Mouse (Mus musculus) kidney, embryonic 16.5 days (tissue): ENCODE results near the gene Rraga. TPM values are rescaled to one million over a fixed set of nuclear protein-coding genes. Genes with fewer than 3 reads are reported as not detected.

ENCODE experiments used
- ATAC-seq: fragments of 200-750 bp; cut with Nextera tagmentation; 2 replicates; pipeline ENCODE4 v1.8.0; 2017; ENCODE audit warnings: moderate TSS enrichment; ENCODE audit not compliant: low FRiP score, low TSS enrichment
- H3K27ac ChIP-seq: fragments of 300-500 bp; sonication (generic); 2 replicates; pipeline ENCODE4 v1.5.1; 2014; ENCODE audit warnings: low read length
- H3K27me3 ChIP-seq: fragments of 300-500 bp; sonication (generic); 2 replicates; pipeline ENCODE4 v1.6.1; 2014; ENCODE audit warnings: low read length, control low read depth, mixed read lengths; ENCODE audit not compliant: insufficient read depth
- H3K36me3 ChIP-seq: fragments of 300-500 bp; sonication (generic); 2 replicates; pipeline ENCODE4 v1.6.1; 2014; ENCODE audit warnings: low read length, control low read depth, mixed read lengths; ENCODE audit not compliant: insufficient read depth
- H3K4me1 ChIP-seq: fragments of 300-500 bp; sonication (generic); 2 replicates; pipeline ENCODE4 v1.6.1; 2014; ENCODE audit warnings: low read length, control low read depth, mixed read lengths; ENCODE audit not compliant: insufficient read depth
- H3K4me2 ChIP-seq: fragments of 300-500 bp; sonication (generic); replicated peaks from 2 replicates; pipeline ENCODE4 v1.6.1; 2014; ENCODE audit warnings: low read depth, low read length
- H3K4me3 ChIP-seq: fragments of 300-500 bp; sonication (generic); 2 replicates; pipeline ENCODE4 v1.5.1; 2014; ENCODE audit warnings: mild to moderate bottlenecking, low read length
- H3K9ac ChIP-seq: fragments of 300-500 bp; sonication (generic); replicated peaks from 2 replicates; pipeline ENCODE4 v1.6.1; 2014; ENCODE audit warnings: low read length
- H3K9me3 ChIP-seq: fragments of 300-500 bp; sonication (generic); 2 replicates; pipeline ENCODE4 v1.6.1; 2016; ENCODE audit warnings: low read length, control low read depth
- WGBS: fragments of 180-500 bp; shearing (Covaris S2); extraction: QIAGEN DNeasy Blood & Tissue Kit; methylation state at CpG from one replicate; pipeline ENCODE4 v1.1.7; 2014; 5-methylcytosine and 5-hydroxymethylcytosine counted together
- polyA plus RNA-seq: library from polyadenylated mRNA; unstranded; fragments of >200 nt; fragmentation: Nextera tagmentation; extraction: Ambion mirVana; gene quantifications from 2 replicates; pipeline ENCODE4 v1.2.1, GENCODE M21; 2015

The Rraga gene
- polyA plus RNA-seq, 1 experiment from 2014 or later = 121 TPM

GRCm38 (mm10) chr4:86545615-86546014 is 29.9 kb upstream of the Rraga start:
- no peak for ATAC-seq
- peaks cover 11% of the 10 kb centered on the region for H3K4me1 ChIP-seq
- H3K4me2 ChIP-seq = no peak overlapping the region
- H3K27ac ChIP-seq = no peak overlapping the region
- no peaks in the 10 kb centered on the region for H3K36me3 ChIP-seq
- no peak overlapping the region for H3K9ac ChIP-seq
- no peak overlapping the region for H3K4me3 ChIP-seq
- H3K27me3 ChIP-seq = no peaks in the 10 kb centered on the region
- WGBS = 49% methylated on average over 5 of the region's 5 CpGs
- no peaks in the 10 kb centered on the region for H3K9me3 ChIP-seq

GRCm38 (mm10) chr4:86548332-86548731 is 27.1 kb upstream of the Rraga start:
- ATAC-seq = no peak
- H3K27me3 ChIP-seq = no peaks in the 10 kb centered on the region
- H3K27ac ChIP-seq = no peak overlapping the region
- no peak overlapping the region for H3K4me3 ChIP-seq
- H3K9ac ChIP-seq = no peak overlapping the region
- no peaks in the 10 kb centered on the region for H3K9me3 ChIP-seq
- no peak overlapping the region for H3K4me2 ChIP-seq
- H3K4me1 ChIP-seq = peaks cover 11% of the 10 kb centered on the region
- WGBS = 81% methylated on average over 9 of the region's 9 CpGs
- H3K36me3 ChIP-seq = no peaks in the 10 kb centered on the region

GRCm38 (mm10) chr4:86555035-86555707 is 20.3 kb upstream of the Rraga start:
- H3K9me3 ChIP-seq = no peaks in the 10 kb centered on the region
- H3K36me3 ChIP-seq = no peaks in the 10 kb centered on the region
- no peak overlapping the region for H3K9ac ChIP-seq
- WGBS = 24% methylated on average over 6 of the region's 6 CpGs
- H3K27ac ChIP-seq = no peak overlapping the region
- no peak overlapping the region for H3K4me3 ChIP-seq
- H3K4me1 ChIP-seq = no peaks in the 10 kb centered on the region
- no peak overlapping the region for H3K4me2 ChIP-seq
- H3K27me3 ChIP-seq = no peaks in the 10 kb centered on the region
- no peak for ATAC-seq

- Histone ChIP-seq H3K27ac (no peak overlapping the region), H3K4me3 (no peak overlapping the region), H3K36me3 (no peaks in the 10 kb centered on the region), H3K9ac (no peak overlapping the region), H3K4me1 (no peaks in the 10 kb centered on the region), H3K9me3 (no peaks in the 10 kb centered on the region), H3K4me2 (no peak overlapping the region), H3K27me3 (no peaks in the 10 kb centered on the region)
- 83% methylated on average over 7 of the region's 7 CpGs for WGBS
- ATAC-seq = no peak
Observed at GRCm38 (mm10) chr4:86557371-86557770, 18.1 kb upstream of the Rraga start.

- ATAC-seq = no peak
- no peak within 1 kb of the TSS for H3K9ac ChIP-seq
- H3K4me3 ChIP-seq = no peak within 1 kb of the TSS
- no peaks in the 10 kb centered on the region for H3K9me3 ChIP-seq
- WGBS = 93% methylated on average over 7 of the region's 7 CpGs
- no peaks in the 10 kb centered on the region for H3K4me1 ChIP-seq
- H3K27me3 ChIP-seq = no peaks in the 10 kb centered on the region
- no peak within 1 kb of the TSS for H3K27ac ChIP-seq
- no peaks in the 10 kb centered on the region for H3K36me3 ChIP-seq
- H3K4me2 ChIP-seq = no peak within 1 kb of the TSS
Observed at GRCm38 (mm10) chr4:86558228-86558627, 17.2 kb upstream of the Rraga start, which contains the start of gene Saxo1. Saxo1 (minus strand) TSS chr4:86558328.

GRCm38 (mm10) chr4:86559006-86559405 is 16.5 kb upstream of the Rraga start:
- H3K27ac ChIP-seq = no peak overlapping the region
- H3K4me1 ChIP-seq = no peaks in the 10 kb centered on the region
- no peak overlapping the region for H3K4me2 ChIP-seq
- ATAC-seq = no peak
- no peak overlapping the region for H3K9ac ChIP-seq
- 53% methylated on average over 4 of the region's 4 CpGs for WGBS
- H3K4me3 ChIP-seq = no peak overlapping the region
- H3K9me3 ChIP-seq = no peaks in the 10 kb centered on the region
- no peaks in the 10 kb centered on the region for H3K27me3 ChIP-seq
- no peaks in the 10 kb centered on the region for H3K36me3 ChIP-seq

- no peak for ATAC-seq
- Histone ChIP-seq H3K4me1 (no peaks in the 10 kb centered on the region), H3K9ac (no peak overlapping the region), H3K4me2 (no peak overlapping the region), H3K36me3 (no peaks in the 10 kb centered on the region), H3K4me3 (no peak overlapping the region), H3K27ac (no peak overlapping the region), H3K27me3 (no peaks in the 10 kb centered on the region), H3K9me3 (no peaks in the 10 kb centered on the region)
- 95% methylated on average over 3 of the region's 3 CpGs for WGBS
Observed at GRCm38 (mm10) chr4:86561061-86561460, 14.4 kb upstream of the Rraga start.

- Histone ChIP-seq H3K4me2 (peak overlapping the region; percentile 66), H3K4me1 (peaks cover 18% of the 10 kb centered on the region), H3K9ac (peak overlapping the region; percentile 97), H3K36me3 (no peaks in the 10 kb centered on the region), H3K27ac (peak overlapping the region; percentile 99), H3K9me3 (no peaks in the 10 kb centered on the region), H3K27me3 (no peaks in the 10 kb centered on the region), H3K4me3 (peak overlapping the region; percentile 95)
- peak; percentile 33 for ATAC-seq
- 14% methylated on average over 6 of the region's 6 CpGs for WGBS
Observed at GRCm38 (mm10) chr4:86574939-86575282, 557 bp upstream of the Rraga start.

GRCm38 (mm10) chr4:86576120-86576541 is 663 bp downstream of the Rraga start:
- WGBS = under 1% methylated on average over 20 of the region's 20 CpGs
- Histone ChIP-seq H3K4me1 (peaks cover 18% of the 10 kb centered on the region), H3K27ac (peak overlapping the region; percentile 99), H3K9ac (peak overlapping the region; percentile 97), H3K27me3 (no peaks in the 10 kb centered on the region), H3K9me3 (no peaks in the 10 kb centered on the region), H3K4me3 (peak overlapping the region; percentile 95), H3K36me3 (peaks cover 4% of the 10 kb centered on the region; the same call in 1 of the 2 replicates), H3K4me2 (peak overlapping the region; percentile 66)
- ATAC-seq = no peak

- 7% methylated on average over 11 of the region's 11 CpGs for WGBS
- peak overlapping the region; percentile 66 for H3K4me2 ChIP-seq
- H3K36me3 ChIP-seq = peaks cover 4% of the 10 kb centered on the region; the same call in 1 of the 2 replicates
- ATAC-seq = no peak
- H3K9me3 ChIP-seq = no peaks in the 10 kb centered on the region
- peaks cover 18% of the 10 kb centered on the region for H3K4me1 ChIP-seq
- peak overlapping the region; percentile 99; the same call in 1 of the 2 replicates for H3K27ac ChIP-seq
- H3K4me3 ChIP-seq = peak overlapping the region; percentile 95
- H3K27me3 ChIP-seq = no peaks in the 10 kb centered on the region
- peak overlapping the region; percentile 97 for H3K9ac ChIP-seq
Observed at GRCm38 (mm10) chr4:86576630-86577225, 1.3 kb downstream of the Rraga start.
